ENCODE assay signal across 12 mouse cellular contexts in the genomic region with DNA sequence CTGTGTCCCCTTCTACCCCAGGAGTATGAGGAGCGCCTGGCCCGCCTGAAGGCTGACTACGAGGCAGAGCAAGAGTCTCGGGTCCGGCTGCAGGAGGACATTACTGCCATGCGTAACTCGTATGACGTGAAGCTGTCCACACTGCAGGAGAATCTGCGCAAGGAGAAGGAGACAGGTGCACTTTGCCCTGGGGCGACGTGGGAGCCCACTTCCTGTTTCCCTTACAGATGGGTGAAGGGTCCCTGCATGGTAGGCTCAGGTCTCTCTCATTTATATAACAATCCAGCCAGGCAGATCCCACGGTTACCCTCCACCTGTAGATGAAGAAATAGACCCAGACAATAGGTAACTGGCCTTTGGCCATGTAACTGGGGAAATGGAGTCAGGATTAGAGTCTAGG. TPM values are rescaled to one million over a fixed set of nuclear protein-coding genes. Genes with fewer than 3 reads are reported as not detected.
"Had no signal": no experiment of that assay in that cellular context is flagged by ENCODE, and none has a peak within 500 bp of the region (broad histone marks: within the 10 kb centered on the region; RNA-seq: fewer than 3 reads in every experiment).

No protein-coding gene starts in this region.

- DNase-seq: gastrocnemius, adult 2 months; gastrocnemius, postnatal 10 days; gastrocnemius, postnatal 25 days; heart, adult 18-20 months; heart, postnatal 10 days; heart, postnatal 4 days; kidney, adult 18-20 months; kidney, adult 8-10 months; kidney, postnatal 10 days; kidney, postnatal 25 days; kidney, postnatal 4 days had no signal

RNA-seq across cellular contexts. Expression of gene Kif17, which starts 36.2 kb away (rescaled TPM):
- total RNA-seq: gastrocnemius, postnatal 25 days had no signal
- polyA plus RNA-seq: inflammation-experienced regulatory T-cells, adult 6 months had no signal

RNA-seq across cellular contexts. Expression of gene Sh2d5, which starts 36.2 kb away (rescaled TPM):
- total RNA-seq: heart, adult 18-20 months had no signal
